Mouse (Mus musculus): Measurements from ENCODE around the gene Rraga.

- no peak for TF ChIP-seq CTCF (IDR thresholded peaks at IDR 0.05; ENCODE audit: borderline replicate concordance, extremely low read depth, insufficient read depth, insufficient read length)
- TF ChIP-seq POLR2A (IDR thresholded peaks at IDR 0.05; ENCODE audit: borderline replicate concordance, extremely low read depth, insufficient read depth, insufficient read length, poor library complexity, severe bottlenecking): no peak
Observed at GRCm38 (mm10) chr4:86533406-86534090, 41.9 kb upstream of the Rraga start.

Measured in brain, embryonic 14.5 days (tissue).